Mouse (Mus musculus) spleen, adult 2 months (tissue): ENCODE data around the gene 4930519G04Rik. TPM values are rescaled to one million over a fixed set of nuclear protein-coding genes. Genes with fewer than 3 reads are reported as not detected.
"Not testable (repeated sequence)": the region's sequence is repeated elsewhere in the genome, so short reads cannot be mapped to it uniquely, and the experiment has no call there.

Source experiments
- DNase-seq, 2 experiments: peaks; one replicate each; pipeline versions ENCODE4 v3.0.0 to v3.0.0-alpha.2; 2012 to 2021; ENCODE audit warnings: low spot score in 2 of 2, low read depth in 1 of 2
- H3K27ac ChIP-seq: fragments of 200-500 bp; 2 replicates; pipeline ENCODE4 v1.5.1; 2012; ENCODE audit warnings: low read length, inconsistent platforms; ENCODE audit not compliant: insufficient read depth
- H3K27me3 ChIP-seq: fragments of 200-500 bp; 2 replicates; pipeline ENCODE4 v1.6.1; 2012; ENCODE audit warnings: mild to moderate bottlenecking, moderate library complexity, low read length, inconsistent platforms; ENCODE audit not compliant: control insufficient read depth, insufficient read depth
- H3K36me3 ChIP-seq: fragments of 200-500 bp; 2 replicates; pipeline ENCODE4 v1.6.1; 2012; ENCODE audit warnings: mild to moderate bottlenecking, low read length, inconsistent platforms; ENCODE audit not compliant: control insufficient read depth, insufficient read depth
- H3K4me1 ChIP-seq: fragments of 200-500 bp; 2 replicates; pipeline ENCODE4 v1.6.1; 2011; ENCODE audit warnings: inconsistent platforms; ENCODE audit not compliant: control insufficient read depth, insufficient read depth, insufficient read length
- H3K4me3 ChIP-seq: fragments of 200-500 bp; 2 replicates; pipeline ENCODE4 v1.5.1; 2011; ENCODE audit warnings: mild to moderate bottlenecking, inconsistent platforms; ENCODE audit not compliant: insufficient read depth, insufficient read length; ENCODE audit errors: extremely low read depth
- CTCF ChIP-seq: fragments of 200-500 bp; IDR thresholded peaks from 2 replicates; pipeline ENCODE4 v1.5.1; 2011; ENCODE audit warnings: mild to moderate bottlenecking, inconsistent platforms; ENCODE audit not compliant: insufficient read depth, insufficient read length, insufficient replicate concordance; ENCODE audit errors: extremely low read depth
- POLR2A ChIP-seq: fragments of 200-500 bp; IDR thresholded peaks from 2 replicates; pipeline ENCODE4 v1.6.1; 2011; ENCODE audit warnings: low read depth, low read length, inconsistent platforms
- WGBS: fragments of 180-500 bp; shearing (Covaris S2); methylation state at CpG from one replicate; pipeline ENCODE4 v1.1.7; 2018; 5-methylcytosine and 5-hydroxymethylcytosine counted together
- polyA plus RNA-seq: library from polyadenylated mRNA; depleted of rRNA; stranded (reverse); fragments of >200 nt; gene quantifications from 2 replicates; pipeline ENCODE4 v1.2.3, GENCODE M21; 2012

Gene 4930519G04Rik
- polyA plus RNA-seq, 1 experiment = 0.05 TPM

GRCm38 (mm10) chr5:114842674-114843073, 10.8 kb upstream of the 4930519G04Rik start:
- Histone ChIP-seq H3K27ac (no peak overlapping the region), H3K4me1 (no peaks in the 10 kb centered on the region), H3K4me3 (no peak overlapping the region), H3K27me3 (no peaks in the 10 kb centered on the region), H3K36me3 (no peaks in the 10 kb centered on the region)
- TF ChIP-seq POLR2A (no peak), CTCF (no peak)
- DNase-seq = no peak
- WGBS = 94% methylated on average over 5 of the region's 5 CpGs

- DNase-seq = not testable (repeated sequence)
- 90% methylated on average over 2 of the region's 2 CpGs for WGBS
Observed at GRCm38 (mm10) chr5:114844371-114844770, 9.1 kb upstream of the 4930519G04Rik start.

GRCm38 (mm10) chr5:114851565-114852236, 1.8 kb upstream of the 4930519G04Rik start:
- no peak for DNase-seq
- Histone ChIP-seq H3K36me3 (no peaks in the 10 kb centered on the region), H3K4me1 (no peaks in the 10 kb centered on the region), H3K4me3 (no peak overlapping the region), H3K27ac (no peak overlapping the region), H3K27me3 (no peaks in the 10 kb centered on the region)
- TF ChIP-seq POLR2A = no peak
- no peak for TF ChIP-seq CTCF
- 77% methylated on average over 20 of the region's 20 CpGs for WGBS

More at GRCm38 (mm10) chr5:114844371-114844770, 9.1 kb upstream of the 4930519G04Rik start:
- not testable (repeated sequence) for H3K27me3 ChIP-seq, H3K4me3 ChIP-seq, H3K4me1 ChIP-seq, H3K27ac ChIP-seq, H3K36me3 ChIP-seq

GRCm38 (mm10) chr5:114858582-114858981, 5.1 kb downstream of the 4930519G04Rik start, which contains the start of gene Gm9936:
Gm9936 (minus strand) TSS chr5:114858682.
- Histone ChIP-seq H3K27ac (no peak within 1 kb of the TSS), H3K4me3 (no peak within 1 kb of the TSS; the same call in 1 of the 2 replicates), H3K4me1 (no peaks in the 10 kb centered on the region; the same call in 1 of the 2 replicates), H3K27me3 (no peaks in the 10 kb centered on the region), H3K36me3 (no peaks in the 10 kb centered on the region)
- 87% methylated on average over 12 of the region's 12 CpGs for WGBS
- no peak for DNase-seq
- TF ChIP-seq CTCF (no peak), POLR2A (no peak)

- WGBS = 4% methylated on average over 18 of the region's 18 CpGs
- TF ChIP-seq POLR2A = no peak
- TF ChIP-seq CTCF = peak; percentile 91
Observed at GRCm38 (mm10) chr5:114859253-114859652, 5.8 kb downstream of the 4930519G04Rik start.

GRCm38 (mm10) chr5:114861730-114862129, 8.3 kb downstream of the 4930519G04Rik start:
- 47% methylated on average over 6 of the region's 6 CpGs for WGBS
- no peak for DNase-seq
- H3K36me3 ChIP-seq = no peaks in the 10 kb centered on the region
- H3K4me1 ChIP-seq = peaks cover 5% of the 10 kb centered on the region; the same call in 1 of the 2 replicates
- no peak for TF ChIP-seq POLR2A
- no peak for TF ChIP-seq CTCF
- H3K4me3 ChIP-seq = no peak overlapping the region
- no peak overlapping the region for H3K27ac ChIP-seq
- H3K27me3 ChIP-seq = no peaks in the 10 kb centered on the region

More at GRCm38 (mm10) chr5:114859253-114859652, 5.8 kb downstream of the 4930519G04Rik start:
- DNase-seq = peak; percentile 44 to 61
- no peaks in the 10 kb centered on the region for H3K36me3 ChIP-seq
- H3K4me1 ChIP-seq = no peaks in the 10 kb centered on the region; the same call in 1 of the 2 replicates
- H3K27me3 ChIP-seq = no peaks in the 10 kb centered on the region
- no peak overlapping the region for H3K27ac ChIP-seq
- no peak overlapping the region; the same call in 1 of the 2 replicates for H3K4me3 ChIP-seq

GRCm38 (mm10) chr5:114864813-114865212, 11.3 kb downstream of the 4930519G04Rik start:
- peak; percentile 47 to 86 for DNase-seq
- TF ChIP-seq POLR2A (no peak), CTCF (no peak)
- Histone ChIP-seq H3K4me3 (no peak overlapping the region), H3K4me1 (peaks cover 5% of the 10 kb centered on the region; the same call in 1 of the 2 replicates), H3K27me3 (no peaks in the 10 kb centered on the region), H3K36me3 (no peaks in the 10 kb centered on the region), H3K27ac (peak overlapping the region; percentile 58)
- 20% methylated on average over 7 of the region's 7 CpGs for WGBS
